Mouse (Mus musculus) lung, postnatal 14 days (tissue): ENCODE measurements at regions not wholly inside any gene's neighbourhood (a gene's known extent, or its start where the extent isn't known, plus 50 kb on each side); places are given as distances from the start of the nearest gene placed in this dataset.

Source experiments
- DNase-seq: peaks from one replicate; pipeline ENCODE4 v3.0.0; 2021

DNA sequence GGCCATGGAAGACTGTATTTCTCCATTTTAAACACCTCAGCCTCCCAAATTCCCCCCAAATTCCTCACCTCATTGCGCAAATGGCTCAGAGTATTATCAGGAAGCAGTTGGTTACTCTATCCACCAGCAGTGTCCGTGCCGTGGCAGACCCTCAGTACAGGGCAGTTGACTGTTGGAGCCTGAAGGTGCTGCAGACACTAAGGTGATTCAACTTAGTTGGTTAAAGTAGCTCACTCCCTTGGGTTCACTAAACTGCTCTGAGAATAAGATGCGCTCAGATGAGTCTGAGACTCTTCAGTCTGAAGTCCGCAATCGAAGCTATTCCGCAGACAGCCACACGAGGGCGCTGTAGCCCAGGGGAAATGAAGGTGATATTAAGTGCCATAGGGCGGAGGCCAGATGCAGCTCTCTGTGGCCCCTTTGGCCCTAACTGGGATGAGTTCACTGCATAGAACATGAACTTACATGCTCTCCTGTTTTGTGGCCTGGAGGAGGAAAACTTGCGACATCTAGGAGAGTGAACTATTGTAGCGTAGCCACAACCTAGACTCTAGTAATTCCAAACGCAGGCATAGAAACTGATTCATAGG, 62.9 kb downstream of the Amer3 start:
- DNase-seq: peak; percentile 52

- no peak for DNase-seq
Measured at GRCm38 (mm10) chr1:34653963-34654644, 74.6 kb downstream of the Amer3 start.

- no peak for DNase-seq
Measured at GRCm38 (mm10) chr1:34657481-34657880, 78.0 kb downstream of the Amer3 start.

DNA sequence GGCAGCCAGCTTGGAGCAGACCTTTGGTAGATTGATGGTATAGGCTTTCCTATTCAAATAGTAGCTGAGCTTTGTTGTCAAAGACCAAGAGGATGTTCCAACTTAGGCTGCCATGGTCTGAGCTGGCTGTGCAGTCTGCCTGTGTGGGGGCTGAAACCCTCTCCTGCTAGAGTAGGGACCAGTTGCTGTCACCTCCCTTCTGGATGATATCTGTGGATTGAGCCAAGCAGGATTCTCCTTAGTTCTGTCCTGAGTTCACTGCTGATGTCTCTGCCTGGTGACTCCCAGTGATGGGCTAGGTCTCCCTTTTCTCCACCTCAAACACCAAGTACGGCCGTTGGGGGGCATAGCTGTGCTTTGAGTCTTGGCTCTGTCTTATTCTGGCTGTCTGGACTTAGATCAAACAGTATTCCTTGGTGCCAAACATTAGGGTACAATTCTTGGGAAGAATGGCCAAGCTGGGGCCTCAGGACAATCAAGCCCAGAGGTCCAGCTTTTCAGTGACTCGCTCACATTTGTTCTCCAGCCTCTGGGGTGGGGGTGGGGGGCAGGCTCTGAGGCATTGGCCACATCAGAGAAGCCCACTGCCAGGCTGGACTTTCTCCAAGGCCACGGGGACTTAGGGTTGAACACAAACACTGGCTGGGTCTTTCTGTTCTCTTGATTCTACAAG, 84.6 kb downstream of the Amer3 start:
- DNase-seq: no peak

GRCm38 (mm10) chr1:34664816-34665511, 85.5 kb downstream of the Amer3 start:
- DNase-seq: no peak

DNA sequence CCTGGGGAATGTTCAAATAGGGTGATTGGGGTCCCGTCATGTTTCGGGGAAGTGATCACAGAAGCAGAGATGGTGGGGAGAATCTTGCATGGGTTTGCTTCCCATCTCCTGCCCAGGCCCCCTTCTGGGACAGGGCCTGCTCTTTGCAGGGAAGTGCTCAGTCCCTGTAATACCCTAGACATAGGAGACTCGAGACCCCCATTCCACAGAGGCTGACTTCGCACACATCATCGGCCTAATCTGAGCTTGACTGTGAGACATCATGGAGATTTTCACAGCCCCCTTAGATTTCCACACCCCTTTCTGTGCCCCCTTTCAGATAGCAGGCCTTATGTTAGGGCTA, 86.0 kb downstream of the Amer3 start:
- DNase-seq: no peak

GRCm38 (mm10) chr1:34666226-34666662, 86.8 kb downstream of the Amer3 start:
- no peak for DNase-seq

DNA sequence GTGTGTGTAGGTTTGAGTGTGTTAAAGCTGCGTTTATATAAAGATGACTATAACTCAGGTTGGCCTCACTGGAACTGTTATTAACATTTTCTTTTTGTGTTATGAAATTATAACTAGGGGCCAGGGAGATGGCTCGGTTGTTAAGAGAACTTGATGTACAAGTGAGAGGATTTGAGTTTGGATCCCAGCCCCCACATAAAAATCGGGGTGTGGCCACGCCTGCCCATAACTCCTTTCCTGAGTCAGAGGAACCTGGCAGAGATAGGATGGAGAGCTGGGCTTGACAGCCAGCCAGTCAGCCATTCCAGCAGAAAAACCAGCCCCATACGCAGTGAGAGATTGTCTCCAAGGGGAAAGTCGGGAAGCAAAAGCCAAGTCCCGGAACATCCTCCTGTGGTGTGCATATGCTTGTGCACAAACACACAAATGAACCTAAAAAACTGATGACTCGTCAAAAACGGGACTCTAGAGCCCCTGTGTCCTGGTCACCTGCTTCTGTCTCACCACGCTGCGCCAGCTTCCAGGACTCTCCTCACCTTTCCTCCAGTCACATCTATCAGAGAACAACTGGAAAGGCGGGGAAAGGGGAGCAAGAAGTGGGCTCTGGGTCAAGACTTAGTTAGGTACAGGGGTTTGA, 97.8 kb downstream of the Amer3 start:
- DNase-seq: no peak

- DNase-seq: peak; percentile 49
Measured at GRCm38 (mm10) chr1:34677832-34678733, 98.6 kb downstream of the Amer3 start.

GRCm38 (mm10) chr1:34678734-34679068, 99.2 kb downstream of the Amer3 start:
- no peak for DNase-seq

GRCm38 (mm10) chr1:34686539-34686938, 107.1 kb downstream of the Amer3 start:
- no peak for DNase-seq

DNA sequence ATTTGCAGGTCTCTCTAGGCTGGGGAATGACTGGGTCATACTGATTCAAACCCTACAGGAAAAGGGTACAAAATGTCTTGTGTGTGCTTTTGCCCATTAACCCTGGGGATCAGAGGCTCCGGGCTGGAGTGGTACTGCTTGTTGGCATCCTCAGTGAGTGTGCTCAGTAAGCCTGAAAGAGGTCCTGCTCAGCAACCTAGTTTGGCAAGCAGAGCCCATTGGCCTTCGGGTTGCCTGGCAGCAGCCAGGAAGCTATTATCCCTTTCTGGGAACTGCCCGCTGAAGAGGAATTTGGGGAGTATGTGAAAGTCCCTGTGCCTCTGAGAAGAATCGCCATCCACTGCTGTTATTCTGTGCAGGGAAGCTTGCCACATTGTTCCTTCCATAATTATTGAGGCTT, 117.1 kb downstream of the Amer3 start:
- DNase-seq: no peak

- peak; percentile 48 for DNase-seq
Measured at GRCm38 (mm10) chr1:34700237-34701030, 121.0 kb downstream of the Amer3 start.

DNA sequence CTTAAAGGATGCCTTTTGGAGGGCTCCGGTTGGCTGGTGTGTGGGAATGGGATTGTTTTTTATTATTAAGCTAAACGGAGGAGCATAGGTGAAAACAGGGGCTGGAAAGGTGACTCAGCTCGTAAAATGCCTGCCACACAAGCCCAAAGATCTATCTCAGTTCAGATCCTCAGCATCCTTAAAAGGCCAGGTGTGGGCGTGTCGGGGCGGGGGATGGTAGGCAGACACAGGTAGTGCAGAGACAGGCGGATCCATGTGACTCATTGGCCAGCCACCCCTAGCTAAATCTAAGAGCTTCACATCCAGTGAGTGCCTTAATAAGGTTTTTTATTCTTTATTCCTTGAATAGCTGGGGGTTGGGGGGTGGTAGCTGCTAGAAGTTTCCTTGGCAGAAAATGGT, 122.0 kb downstream of the Amer3 start:
- DNase-seq: no peak

- DNase-seq: no peak
Measured at GRCm38 (mm10) chr1:34709089-34709488, 129.6 kb downstream of the Amer3 start.

DNA sequence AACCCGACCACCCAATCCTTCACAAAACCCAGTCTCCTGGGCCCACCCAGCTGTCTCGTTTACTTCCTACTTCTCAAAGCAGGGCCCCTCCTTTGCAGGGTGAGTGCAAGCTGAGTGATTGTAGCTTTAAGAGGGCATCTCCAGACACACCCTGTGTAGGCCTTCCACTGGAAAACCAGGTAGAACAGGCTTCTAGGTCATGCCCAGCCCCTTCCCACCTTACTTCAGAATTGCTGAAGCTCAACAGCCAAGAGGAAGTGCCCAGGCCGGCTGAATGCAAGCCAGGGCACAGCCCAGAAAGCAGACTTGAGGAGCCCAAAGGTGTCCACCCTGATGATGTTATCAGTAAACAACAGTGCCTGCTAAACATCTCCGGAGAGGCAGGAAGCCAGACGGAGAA, 120.2 kb downstream of the Fam168b start:
- DNase-seq: no peak

GRCm38 (mm10) chr1:34732156-34732555, 110.7 kb downstream of the Fam168b start:
- DNase-seq: no peak

- no peak for DNase-seq
Measured at GRCm38 (mm10) chr1:34733026-34733913, 109.6 kb downstream of the Fam168b start.

GRCm38 (mm10) chr1:34738386-34739067, 104.3 kb downstream of the Fam168b start:
- peak; percentile 79 for DNase-seq

DNA sequence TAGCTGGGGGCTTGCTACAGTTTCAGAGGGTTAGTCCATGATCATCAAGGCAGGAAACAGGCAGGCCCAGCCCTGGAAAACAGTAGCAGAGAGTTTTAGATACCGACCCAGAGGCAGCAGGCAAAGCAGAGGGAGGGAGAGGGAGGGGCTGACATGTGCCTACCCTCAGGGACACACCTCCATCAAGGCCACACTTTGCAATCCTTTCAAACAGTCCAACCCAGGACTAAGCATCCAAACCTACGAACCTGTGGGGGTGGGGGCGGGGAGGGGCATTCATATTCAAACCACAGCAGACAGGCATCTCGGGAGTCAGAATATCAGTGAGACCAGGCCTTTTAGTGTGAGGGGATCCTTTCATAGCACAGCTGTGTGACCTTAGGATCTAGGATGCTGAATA, 103.2 kb downstream of the Fam168b start:
- DNase-seq: no peak
